Mouse (Mus musculus): ENCODE data around the gene Olfr655. TPM values are rescaled to one million over a fixed set of nuclear protein-coding genes. Genes with fewer than 3 reads are reported as not detected.

Olfr655 gene
- not detected for polyA plus RNA-seq (2012; fragmentation: generic; extraction: Trizol)
- long read RNA-seq, experiment 1, result 0 reads
- long read RNA-seq, experiment 2, result 0 reads

GRCm38 (mm10) chr7:104601679-104602078 lies at the start of gene Olfr655:
Olfr655 (minus strand) TSS chr7:104601779.
- H3K4me3 ChIP-seq (ENCODE audit: insufficient read depth, poor library complexity, severe bottlenecking), result no peak within 1 kb of the TSS
- no peaks in the 10 kb centered on the region for H3K36me3 ChIP-seq (ENCODE audit: control insufficient read depth, insufficient read depth)
- no peaks in the 10 kb centered on the region for H3K79me2 ChIP-seq (ENCODE audit: control insufficient read depth, insufficient read depth)
- H3K27me3 ChIP-seq (ENCODE audit: control insufficient read depth, insufficient read depth, insufficient read length), result no peaks in the 10 kb centered on the region
- no peak within 1 kb of the TSS for H3ac ChIP-seq (ENCODE audit: control insufficient read depth, insufficient read length, low read depth)
- H3K79me3 ChIP-seq (ENCODE audit: low read depth), result no peaks in the 10 kb centered on the region
- TF ChIP-seq USF1 (IDR thresholded peaks at IDR 0.05; ENCODE audit: low read depth) (no peak), MYOD1 (IDR thresholded peaks at IDR 0.05; ENCODE audit: control insufficient read depth, insufficient read length, low read depth) (no peak), MYOG (IDR thresholded peaks at IDR 0.05; ENCODE audit: control insufficient read depth, extremely low read depth, insufficient read length) (no peak), CTCF (IDR thresholded peaks at IDR 0.05; ENCODE audit: control insufficient read depth, insufficient read depth, insufficient read length) (no peak), FOSL1 (IDR thresholded peaks at IDR 0.05; ENCODE audit: insufficient read depth, low read length, poor library complexity, severe bottlenecking) (no peak), MAX (IDR thresholded peaks at IDR 0.05) (no peak), CEBPB (IDR thresholded peaks at IDR 0.05; ENCODE audit: low read depth) (no peak)

DNA sequence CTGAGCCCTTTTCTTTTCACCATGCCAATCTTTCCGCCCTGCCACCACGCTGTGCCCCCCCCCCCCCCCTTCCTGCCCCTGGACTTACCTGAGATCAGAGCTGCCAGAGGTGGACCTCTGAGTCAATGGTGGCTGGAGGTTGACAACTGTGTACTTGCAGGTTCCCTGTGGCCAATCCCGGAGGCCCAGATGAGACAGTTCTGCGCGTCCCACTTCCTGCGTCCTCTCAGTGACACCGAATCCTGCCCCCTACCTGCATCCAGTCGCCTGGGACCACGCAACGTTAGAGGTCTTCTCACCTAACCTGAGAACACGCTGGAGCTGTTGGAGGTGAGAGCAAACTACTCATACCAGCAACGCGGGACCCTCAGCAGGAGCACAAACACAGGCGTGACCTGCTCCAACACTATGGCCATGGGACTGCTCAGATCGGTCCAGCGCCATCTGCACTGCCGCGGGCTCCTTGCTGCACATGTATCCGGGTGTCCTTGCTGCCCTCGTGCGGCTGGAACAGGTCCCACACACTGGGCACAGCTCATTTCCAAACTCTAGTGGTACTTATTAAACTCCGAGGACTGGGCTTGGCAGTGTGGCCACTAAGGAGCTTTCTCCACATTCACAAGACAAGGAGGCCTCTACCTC lies 45.4 kb upstream of the Olfr655 start, which contains the start of gene Olfr658:
Gene Olfr658, minus strand, starts transcription at position 465 of the 642 bp plus-strand sequence.
- H3K79me2 ChIP-seq (ENCODE audit: control insufficient read depth, insufficient read depth), result no peaks in the 10 kb centered on the region
- no peak for TF ChIP-seq MYOG (IDR thresholded peaks at IDR 0.05; ENCODE audit: control insufficient read depth, extremely low read depth, insufficient read length)
- TF ChIP-seq CEBPB (IDR thresholded peaks at IDR 0.05; ENCODE audit: low read depth), result no peak
- no peak for TF ChIP-seq USF1 (IDR thresholded peaks at IDR 0.05; ENCODE audit: low read depth)
- TF ChIP-seq MAX (IDR thresholded peaks at IDR 0.05), result no peak
- TF ChIP-seq CTCF (IDR thresholded peaks at IDR 0.05; ENCODE audit: control insufficient read depth, insufficient read depth, insufficient read length), result no peak
- no peak for TF ChIP-seq FOSL1 (IDR thresholded peaks at IDR 0.05; ENCODE audit: insufficient read depth, low read length, poor library complexity, severe bottlenecking)
- no peak for TF ChIP-seq MYOD1 (IDR thresholded peaks at IDR 0.05; ENCODE audit: control insufficient read depth, insufficient read length, low read depth)
- no peaks in the 10 kb centered on the region for H3K27me3 ChIP-seq (ENCODE audit: control insufficient read depth, insufficient read depth, insufficient read length)
- no peak within 1 kb of the TSS for H3K4me3 ChIP-seq (ENCODE audit: insufficient read depth, poor library complexity, severe bottlenecking)
- no peaks in the 10 kb centered on the region for H3K79me3 ChIP-seq (ENCODE audit: low read depth)
- H3ac ChIP-seq (ENCODE audit: control insufficient read depth, insufficient read length, low read depth), result no peak within 1 kb of the TSS
- no peaks in the 10 kb centered on the region for H3K36me3 ChIP-seq (ENCODE audit: control insufficient read depth, insufficient read depth)

- Histone ChIP-seq H3K36me3 (ENCODE audit: control insufficient read depth, insufficient read depth) (no peaks in the 10 kb centered on the region), H3K27me3 (ENCODE audit: control insufficient read depth, insufficient read depth, insufficient read length) (no peaks in the 10 kb centered on the region), H3ac (ENCODE audit: control insufficient read depth, insufficient read length, low read depth) (no peak within 1 kb of the TSS), H3K4me3 (ENCODE audit: insufficient read depth, poor library complexity, severe bottlenecking) (no peak within 1 kb of the TSS), H3K79me3 (ENCODE audit: low read depth) (no peaks in the 10 kb centered on the region), H3K79me2 (ENCODE audit: control insufficient read depth, insufficient read depth) (no peaks in the 10 kb centered on the region)
- TF ChIP-seq CTCF (IDR thresholded peaks at IDR 0.05; ENCODE audit: control insufficient read depth, insufficient read depth, insufficient read length), result no peak
- no peak for TF ChIP-seq MYOD1 (IDR thresholded peaks at IDR 0.05; ENCODE audit: control insufficient read depth, insufficient read length, low read depth)
- TF ChIP-seq FOSL1 (IDR thresholded peaks at IDR 0.05; ENCODE audit: insufficient read depth, low read length, poor library complexity, severe bottlenecking), result no peak
- no peak for TF ChIP-seq MAX (IDR thresholded peaks at IDR 0.05)
- no peak for TF ChIP-seq MYOG (IDR thresholded peaks at IDR 0.05; ENCODE audit: control insufficient read depth, extremely low read depth, insufficient read length)
- TF ChIP-seq USF1 (IDR thresholded peaks at IDR 0.05; ENCODE audit: low read depth), result no peak
These were observed 22.9 kb upstream of the Olfr655 start, which contains the start of gene Olfr657 for GRCm38 (mm10) chr7:104624494-104624893. Olfr657 (plus strand) TSS chr7:104624794.

DNA sequence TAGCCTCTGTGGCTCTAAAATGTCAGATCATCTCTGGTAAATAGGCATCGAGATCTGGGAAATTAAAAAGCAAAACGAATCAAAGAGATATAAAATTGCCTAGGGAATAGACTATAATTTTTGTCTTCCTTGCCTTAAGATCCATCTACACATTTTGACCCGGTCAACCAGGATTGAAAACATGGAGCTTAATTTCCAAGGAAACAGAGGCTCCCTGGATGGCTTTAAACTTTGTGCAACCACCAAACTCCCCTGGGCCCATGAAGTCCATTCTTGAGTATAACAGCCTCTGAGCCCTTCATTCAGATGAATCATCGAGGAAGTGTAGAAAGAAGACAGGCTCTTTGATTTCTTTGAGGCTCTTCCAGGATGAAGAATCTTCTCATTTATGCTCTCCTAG lies 12.1 kb upstream of the Olfr655 start, which contains the start of gene Olfr656:
Gene Olfr656, plus strand, starts transcription at position 301 of the 400 bp plus-strand sequence.
- no peak within 1 kb of the TSS for H3ac ChIP-seq (ENCODE audit: control insufficient read depth, insufficient read length, low read depth)
- H3K27me3 ChIP-seq (ENCODE audit: control insufficient read depth, insufficient read depth, insufficient read length), result no peaks in the 10 kb centered on the region
- H3K4me3 ChIP-seq (ENCODE audit: insufficient read depth, poor library complexity, severe bottlenecking), result no peak within 1 kb of the TSS
- H3K79me3 ChIP-seq (ENCODE audit: low read depth), result no peaks in the 10 kb centered on the region
- no peaks in the 10 kb centered on the region for H3K79me2 ChIP-seq (ENCODE audit: control insufficient read depth, insufficient read depth)
- TF ChIP-seq CEBPB (IDR thresholded peaks at IDR 0.05; ENCODE audit: low read depth), result no peak
- no peak for TF ChIP-seq MAX (IDR thresholded peaks at IDR 0.05)
- TF ChIP-seq USF1 (IDR thresholded peaks at IDR 0.05; ENCODE audit: low read depth), result no peak
- TF ChIP-seq CTCF (IDR thresholded peaks at IDR 0.05; ENCODE audit: control insufficient read depth, insufficient read depth, insufficient read length), result no peak
- TF ChIP-seq MYOD1 (IDR thresholded peaks at IDR 0.05; ENCODE audit: control insufficient read depth, insufficient read length, low read depth), result no peak
- no peak for TF ChIP-seq MYOG (IDR thresholded peaks at IDR 0.05; ENCODE audit: control insufficient read depth, extremely low read depth, insufficient read length)
- no peaks in the 10 kb centered on the region for H3K36me3 ChIP-seq (ENCODE audit: control insufficient read depth, insufficient read depth)

DNA sequence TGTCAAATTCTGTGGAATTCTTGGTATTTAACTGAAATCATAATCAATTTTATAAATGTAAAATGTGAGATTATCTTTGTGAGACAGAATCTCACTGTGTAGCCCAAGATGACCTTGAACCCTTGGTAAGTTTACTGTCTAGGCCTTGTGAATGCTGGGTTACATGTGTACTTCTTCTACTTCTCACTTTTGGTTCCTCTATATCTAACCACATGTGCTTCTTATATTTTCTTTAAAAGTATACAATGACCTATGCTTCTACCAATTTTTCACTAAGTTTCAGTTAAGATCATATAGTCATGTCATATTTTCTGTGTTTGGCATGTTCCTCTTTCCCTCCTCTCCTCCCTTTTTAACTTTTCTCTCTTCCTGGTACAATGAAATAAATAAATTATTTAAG lies 3.1 kb upstream of the Olfr655 start:
- Histone ChIP-seq H3K4me3 (ENCODE audit: insufficient read depth, poor library complexity, severe bottlenecking) (no peak overlapping the region), H3K79me3 (ENCODE audit: low read depth) (no peaks in the 10 kb centered on the region), H3K27me3 (ENCODE audit: control insufficient read depth, insufficient read depth, insufficient read length) (no peaks in the 10 kb centered on the region), H3K36me3 (ENCODE audit: control insufficient read depth, insufficient read depth) (no peaks in the 10 kb centered on the region), H3K79me2 (ENCODE audit: control insufficient read depth, insufficient read depth) (no peaks in the 10 kb centered on the region), H3ac (ENCODE audit: control insufficient read depth, insufficient read length, low read depth) (no peak overlapping the region)
- TF ChIP-seq MAX (IDR thresholded peaks at IDR 0.05), result no peak
- no peak for TF ChIP-seq CTCF (IDR thresholded peaks at IDR 0.05; ENCODE audit: control insufficient read depth, insufficient read depth, insufficient read length)
- no peak for TF ChIP-seq USF1 (IDR thresholded peaks at IDR 0.05; ENCODE audit: low read depth)
- no peak for TF ChIP-seq FOSL1 (IDR thresholded peaks at IDR 0.05; ENCODE audit: insufficient read depth, low read length, poor library complexity, severe bottlenecking)
- TF ChIP-seq CEBPB (IDR thresholded peaks at IDR 0.05; ENCODE audit: low read depth), result no peak
- TF ChIP-seq MYOD1 (IDR thresholded peaks at IDR 0.05; ENCODE audit: control insufficient read depth, insufficient read length, low read depth), result no peak
